Mouse (Mus musculus): ENCODE results near the gene Hunk. TPM values are rescaled to one million over a fixed set of nuclear protein-coding genes. Genes with fewer than 3 reads are reported as not detected.

Gene Hunk
- under 1 TPM; 0.01 to 0.11 TPM for polyA plus RNA-seq (2012; fragmentation: generic; extraction: Trizol)

DNA sequence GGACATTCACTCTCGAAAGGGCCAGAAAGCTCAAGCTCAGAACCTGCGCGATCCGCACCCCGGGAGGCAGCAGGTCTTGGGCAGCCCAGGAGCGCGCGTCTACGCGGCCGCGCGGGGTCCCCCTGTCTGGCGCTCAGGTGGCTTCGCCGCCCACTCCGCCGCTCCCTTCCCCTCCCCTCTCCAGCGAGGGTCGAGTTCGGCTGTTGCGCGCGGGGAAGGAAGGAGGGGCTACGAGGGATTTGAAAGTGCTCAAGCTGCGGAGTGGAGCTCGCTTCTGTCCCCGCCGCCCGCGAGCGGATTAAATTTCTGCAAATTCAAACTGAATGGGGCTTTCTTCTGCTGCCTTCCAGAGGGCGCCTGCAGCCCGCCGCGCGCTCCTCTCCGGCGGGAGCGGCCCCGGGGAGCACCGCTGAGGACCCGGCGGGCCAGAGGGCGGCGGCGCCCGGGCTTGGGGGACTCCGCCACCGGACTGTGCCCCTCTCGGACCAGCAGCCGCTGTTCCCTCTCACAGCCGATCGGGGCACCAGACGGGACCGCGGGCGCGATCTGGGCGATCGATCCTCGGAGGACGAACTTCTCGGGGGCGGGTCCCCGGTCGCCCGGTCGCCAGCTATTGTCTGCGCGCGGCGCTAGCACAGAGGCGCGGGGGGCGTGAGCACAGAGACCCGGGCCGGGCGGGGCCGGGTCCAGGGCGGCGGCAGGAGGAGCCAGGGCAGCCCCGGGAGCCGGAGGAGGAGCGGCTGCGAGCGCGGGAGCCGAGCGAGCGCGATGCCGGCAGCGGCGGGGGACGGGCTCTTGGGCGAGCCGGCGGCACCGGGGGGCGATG, at the start of gene Hunk:
Hunk (plus strand) TSS at position 326 of the 826 bp plus-strand sequence.

Other genes starting within 250 kb of the Hunk start
- 1 to 10 TPM in 1 of 2 experiments, under 1 TPM in 1; 0.41 to 1.4 TPM for gene Tiam1, start 242.2 kb upstream of the Hunk start, polyA plus RNA-seq (2012; fragmentation: generic; extraction: Trizol)
- 1,000 to 10,000 TPM; 1,575 to 1,590 TPM for gene Sod1, start 165.3 kb upstream of the Hunk start, polyA plus RNA-seq (2012; fragmentation: generic; extraction: Trizol)
- 10 to 100 TPM in 1 of 2 experiments, 1 to 10 TPM in 1; 2.3 to 11.5 TPM for gene Scaf4, start 101.5 kb upstream of the Hunk start, polyA plus RNA-seq (2012; fragmentation: generic; extraction: Trizol)